Mouse (Mus musculus): ENCODE data around the gene Polr3h.

GRCm38 (mm10) chr15:81940219-81940618 lies 14.2 kb upstream of the Polr3h start:
- TF ChIP-seq CTCF (IDR thresholded peaks at IDR 0.05; ENCODE audit: extremely low read depth, insufficient read depth, insufficient read length, insufficient replicate concordance), result no peak
- no peak for TF ChIP-seq POLR2A (IDR thresholded peaks at IDR 0.05; ENCODE audit: low read depth, low read length)

Data from spleen, adult 2 months (tissue).